Mouse (Mus musculus): ENCODE measurements around the gene Nadk2.

Nadk2 gene

GRCm38 (mm10) chr15:9070912-9071555 lies at the start of gene Nadk2:
Nadk2 (plus strand) TSS chr15:9071260.
- DNase-seq (ENCODE audit: low read depth, low spot score) = peak; percentile 91

GRCm38 (mm10) chr15:9055704-9056103 lies 15.4 kb upstream of the Nadk2 start:
- DNase-seq (ENCODE audit: low read depth, low spot score) = no peak

GRCm38 (mm10) chr15:9059856-9060255 lies 11.2 kb upstream of the Nadk2 start:
- DNase-seq (ENCODE audit: low read depth, low spot score) = no peak

GRCm38 (mm10) chr15:9061150-9061882 lies 9.7 kb upstream of the Nadk2 start:
- no peak for DNase-seq (ENCODE audit: low read depth, low spot score)

GRCm38 (mm10) chr15:9068881-9069280 lies 2.2 kb upstream of the Nadk2 start:
- DNase-seq (ENCODE audit: low read depth, low spot score) = no peak

- no peak for DNase-seq (ENCODE audit: low read depth, low spot score)
Observed at GRCm38 (mm10) chr15:9070353-9070752, 707 bp upstream of the Nadk2 start.

- no peak for DNase-seq (ENCODE audit: low read depth, low spot score)
Observed at GRCm38 (mm10) chr15:9071556-9072544, 790 bp downstream of the Nadk2 start.

- DNase-seq (ENCODE audit: low read depth, low spot score) = no peak
Observed at GRCm38 (mm10) chr15:9072630-9073029, 1.6 kb downstream of the Nadk2 start.

GRCm38 (mm10) chr15:9073067-9073608 lies 2.1 kb downstream of the Nadk2 start:
- no peak for DNase-seq (ENCODE audit: low read depth, low spot score)

- no peak for DNase-seq (ENCODE audit: low read depth, low spot score)
Observed at GRCm38 (mm10) chr15:9073684-9074083, 2.6 kb downstream of the Nadk2 start.

- DNase-seq (ENCODE audit: low read depth, low spot score) = no peak
Observed at GRCm38 (mm10) chr15:9074139-9074538, 3.1 kb downstream of the Nadk2 start.

GRCm38 (mm10) chr15:9074671-9075070 lies 3.6 kb downstream of the Nadk2 start:
- DNase-seq (ENCODE audit: low read depth, low spot score) = no peak

- no peak for DNase-seq (ENCODE audit: low read depth, low spot score)
Observed at GRCm38 (mm10) chr15:9075608-9076200, 4.6 kb downstream of the Nadk2 start.

GRCm38 (mm10) chr15:9078481-9079300 lies 7.6 kb downstream of the Nadk2 start:
- DNase-seq (ENCODE audit: low read depth, low spot score) = no peak

GRCm38 (mm10) chr15:9079626-9080025 lies 8.6 kb downstream of the Nadk2 start:
- no peak for DNase-seq (ENCODE audit: low read depth, low spot score)

- no peak for DNase-seq (ENCODE audit: low read depth, low spot score)
Observed at GRCm38 (mm10) chr15:9080206-9080605, 9.1 kb downstream of the Nadk2 start.

- DNase-seq (ENCODE audit: low read depth, low spot score) = no peak
Observed at GRCm38 (mm10) chr15:9081294-9081693, 10.2 kb downstream of the Nadk2 start.

GRCm38 (mm10) chr15:9082753-9083152 lies 11.7 kb downstream of the Nadk2 start:
- DNase-seq (ENCODE audit: low read depth, low spot score) = no peak

- DNase-seq (ENCODE audit: low read depth, low spot score) = no peak
Observed at GRCm38 (mm10) chr15:9086813-9087212, 15.8 kb downstream of the Nadk2 start.

GRCm38 (mm10) chr15:9087421-9087820 lies 16.4 kb downstream of the Nadk2 start:
- DNase-seq (ENCODE audit: low read depth, low spot score) = no peak
